Mouse (Mus musculus) skeletal muscle tissue, postnatal 0 days (tissue): ENCODE measurements around the gene Tacr3. TPM values are rescaled to one million over a fixed set of nuclear protein-coding genes. Genes with fewer than 3 reads are reported as not detected.

Experiments
- polyA plus RNA-seq: library from polyadenylated mRNA; unstranded; fragments of >200 nt; fragmentation: Nextera tagmentation; extraction: Ambion mirVana; gene quantifications from 2 replicates; pipeline ENCODE4 v1.2.1, GENCODE M21; 2015

Gene Tacr3
- polyA plus RNA-seq: not detected in 2 replicates

DNA sequence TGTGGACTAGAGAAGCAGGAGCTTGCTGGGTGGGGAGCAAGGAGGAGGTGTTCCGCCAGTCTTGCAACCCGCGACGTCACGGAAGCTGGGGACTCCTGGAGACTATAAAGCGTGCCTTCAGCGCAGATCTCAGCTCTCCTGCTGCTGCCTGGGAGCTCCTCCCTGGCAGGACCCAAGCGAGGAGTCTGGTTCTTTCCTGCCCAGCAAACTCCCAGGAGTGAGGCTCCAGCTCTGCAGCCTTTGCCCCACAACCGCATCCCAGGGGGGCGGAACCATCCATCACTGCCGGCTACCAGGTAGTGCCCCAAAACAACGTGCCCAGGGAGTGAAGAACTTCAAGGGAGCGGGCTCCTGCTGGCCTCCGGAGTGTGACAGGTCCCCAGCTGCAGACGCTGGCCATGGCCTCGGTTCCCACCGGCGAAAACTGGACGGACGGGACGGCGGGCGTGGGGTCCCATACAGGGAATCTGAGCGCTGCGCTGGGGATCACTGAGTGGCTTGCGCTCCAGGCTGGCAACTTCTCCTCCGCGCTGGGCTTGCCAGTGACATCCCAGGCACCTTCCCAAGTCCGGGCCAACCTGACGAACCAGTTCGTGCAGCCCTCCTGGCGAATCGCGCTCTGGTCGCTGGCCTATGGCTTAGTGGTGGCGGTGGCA lies at the start of gene Tacr3:
Gene Tacr3, plus strand, starts transcription at position 133 of the 656 bp plus-strand sequence.

